Mouse (Mus musculus): ENCODE results near the gene Khk. TPM values are rescaled to one million over a fixed set of nuclear protein-coding genes. Genes with fewer than 3 reads are reported as not detected.
A peak's percentile ranks its signal among the peaks of the same experiment; 100 is the strongest.

Gene Khk
- total RNA-seq, 2 experiments from 2014 or later = 15.1 to 15.9 TPM

- intact Hi-C loops (cut with DNase I) = no loop called here
Measured at GRCm38 (mm10) chr5:30910481-30910880, 10.8 kb upstream of the Khk start.

DNA sequence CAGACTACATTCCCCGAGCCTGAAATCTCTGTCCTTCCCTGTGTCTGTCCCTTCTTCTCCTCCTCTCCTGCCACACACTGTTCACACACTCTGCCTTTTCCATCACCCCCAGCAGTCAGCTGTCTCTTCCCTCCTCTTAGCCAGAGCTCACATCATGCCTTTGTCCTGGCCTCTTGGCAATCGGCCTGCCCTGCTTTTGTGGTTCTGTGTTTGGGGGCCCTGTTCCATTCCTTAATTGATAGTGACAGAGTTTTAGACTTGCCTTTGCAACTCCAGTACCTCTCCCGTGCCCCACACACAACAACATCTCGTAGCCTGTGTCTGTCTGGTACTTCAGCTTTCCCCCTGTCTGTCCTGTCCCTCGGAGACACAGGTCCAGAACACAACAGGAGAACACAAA, 9.1 kb upstream of the Khk start:
- DNase-seq (ENCODE audit: low spot score in 2 of 2) = no peak
- intact Hi-C loops (cut with DNase I) = no loop called here

More at GRCm38 (mm10) chr5:30910481-30910880, 10.8 kb upstream of the Khk start:
- no peak for DNase-seq (ENCODE audit: low spot score in 2 of 2)

DNA sequence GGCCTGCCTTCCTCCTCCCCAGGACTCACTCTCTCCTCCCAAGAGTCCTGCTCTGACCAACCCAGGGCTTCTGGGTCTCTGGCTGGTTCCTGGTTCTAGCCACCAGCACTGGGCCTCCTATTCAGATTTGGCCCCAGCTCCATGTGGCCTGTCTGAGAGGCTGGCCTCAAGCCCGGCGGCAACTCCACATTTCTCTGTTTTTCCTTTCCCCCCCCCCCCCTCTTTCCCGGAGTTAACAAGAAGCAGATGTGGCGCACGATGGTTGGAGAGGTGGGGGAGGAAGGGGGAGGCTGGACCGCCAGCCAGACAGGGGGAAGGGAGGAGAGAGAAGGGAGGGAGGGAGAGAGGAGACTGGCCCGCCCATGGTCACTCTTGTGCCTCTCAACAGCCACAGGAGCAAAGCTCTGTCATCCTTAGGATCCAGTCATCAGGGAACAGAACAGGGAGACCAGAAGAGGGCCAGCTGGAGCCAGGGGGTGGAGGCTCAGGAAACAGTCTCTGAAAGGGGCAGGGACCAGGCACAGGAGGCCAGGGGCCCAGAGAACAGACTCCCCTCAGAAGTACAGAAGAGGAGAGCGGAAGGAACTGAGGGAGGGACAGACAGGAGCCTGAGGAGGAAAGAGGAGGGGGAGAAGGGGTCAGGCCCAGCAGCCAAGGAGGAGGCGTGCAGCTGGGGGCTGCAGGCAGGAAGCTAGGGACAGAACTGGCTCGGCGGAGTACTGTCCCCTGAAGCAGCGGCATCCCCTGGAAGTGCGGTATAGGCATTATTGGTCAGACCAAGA, 8.0 kb upstream of the Khk start, which contains the start of gene Emilin1:
Gene Emilin1 (plus strand): TSS at position 343 of the 782 bp plus-strand sequence.
- no peak for DNase-seq (ENCODE audit: low spot score in 2 of 2)
- intact Hi-C loops (cut with DNase I) = no loop called here

GRCm38 (mm10) chr5:30914101-30914635, 7.1 kb upstream of the Khk start:
- DNase-seq (ENCODE audit: low spot score in 2 of 2) = no peak
- intact Hi-C loops (cut with DNase I) = no loop called here

DNA sequence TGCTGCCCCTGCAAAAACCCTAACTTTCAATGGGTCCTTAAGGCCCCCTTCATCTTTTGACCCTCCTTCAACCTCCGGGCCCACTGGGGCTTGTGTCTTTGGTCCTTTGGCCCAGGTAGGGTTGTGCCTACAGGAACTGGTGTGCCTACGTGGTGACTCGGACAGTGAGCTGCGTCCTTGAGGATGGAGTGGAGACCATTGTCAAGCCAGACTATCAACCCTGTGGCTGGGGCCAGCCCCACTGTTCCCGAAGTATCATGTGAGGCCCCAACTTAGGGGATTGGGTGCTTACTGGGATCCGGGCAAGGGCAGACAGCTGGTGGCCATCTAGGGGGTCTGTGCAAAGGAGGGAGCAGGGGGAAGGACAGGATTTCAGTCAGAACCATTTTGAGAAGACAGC, 6.4 kb upstream of the Khk start:
- intact Hi-C loops (cut with DNase I) = no loop called here
- no peak for DNase-seq (ENCODE audit: low spot score in 2 of 2)

GRCm38 (mm10) chr5:30915456-30915855, 5.8 kb upstream of the Khk start:
- no peak for DNase-seq (ENCODE audit: low spot score in 2 of 2)
- intact Hi-C loops (cut with DNase I) = no loop called here

- DNase-seq (ENCODE audit: low spot score in 2 of 2) = peak; percentile 87 to 98
- intact Hi-C loops (cut with DNase I) = loop anchor here (2.0 kb wide), 1 partner anchor 109 kb away; no protein-coding TSS in a partner anchor
Measured at GRCm38 (mm10) chr5:30915974-30916433, 5.2 kb upstream of the Khk start.

DNA sequence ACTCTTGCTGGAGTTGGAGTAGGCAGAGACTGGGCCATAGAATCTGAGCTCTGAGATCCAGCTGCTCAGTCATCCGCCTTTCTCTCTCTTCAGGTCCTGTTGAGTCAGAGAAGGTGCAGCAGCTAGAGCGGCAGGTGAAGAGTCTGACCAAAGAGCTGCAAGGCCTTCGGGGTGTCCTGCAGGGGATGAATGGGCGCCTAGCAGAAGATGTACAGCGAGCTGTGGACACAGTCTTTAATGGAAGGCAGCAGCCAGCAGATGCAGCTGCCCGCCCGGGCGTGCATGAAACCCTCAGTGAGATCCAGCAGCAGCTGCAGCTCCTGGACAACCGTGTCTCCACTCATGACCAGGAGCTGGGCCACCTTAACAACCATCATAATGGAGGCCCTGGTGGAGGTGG, 4.4 kb upstream of the Khk start:
- no peak for DNase-seq (ENCODE audit: low spot score in 2 of 2)
- intact Hi-C loops (cut with DNase I) = loop anchor here (2.0 kb wide), 1 partner anchor 110 kb away; no protein-coding TSS in a partner anchor

DNA sequence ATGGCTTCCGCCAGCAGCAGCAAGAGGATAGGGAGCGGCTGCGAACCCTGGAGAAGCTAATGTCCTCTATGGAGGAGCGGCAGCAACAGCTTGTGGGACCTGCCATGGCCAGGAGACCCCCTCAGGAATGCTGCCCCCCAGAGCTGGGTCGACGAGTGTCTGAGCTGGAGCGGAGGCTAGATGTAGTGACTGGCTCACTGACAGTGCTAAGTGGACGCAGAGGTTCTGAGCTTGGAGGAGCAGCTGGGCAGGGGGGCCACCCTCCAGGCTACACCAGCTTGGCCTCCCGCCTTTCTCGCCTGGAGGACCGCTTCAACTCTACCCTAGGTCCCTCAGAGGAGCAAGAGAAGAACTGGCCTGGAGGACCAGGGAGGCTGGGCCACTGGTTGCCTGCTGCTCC, 3.9 kb upstream of the Khk start:
- no peak for DNase-seq (ENCODE audit: low spot score in 2 of 2)
- intact Hi-C loops (cut with DNase I) = loop anchor here (2.0 kb wide), 1 partner anchor 111 kb away; no protein-coding TSS in a partner anchor

GRCm38 (mm10) chr5:30917891-30918670, 3.1 kb upstream of the Khk start:
- intact Hi-C loops (cut with DNase I) = loop anchor here (2.0 kb wide), 1 partner anchor 111 kb away; no protein-coding TSS in a partner anchor
- DNase-seq (ENCODE audit: low spot score in 2 of 2) = no peak

DNA sequence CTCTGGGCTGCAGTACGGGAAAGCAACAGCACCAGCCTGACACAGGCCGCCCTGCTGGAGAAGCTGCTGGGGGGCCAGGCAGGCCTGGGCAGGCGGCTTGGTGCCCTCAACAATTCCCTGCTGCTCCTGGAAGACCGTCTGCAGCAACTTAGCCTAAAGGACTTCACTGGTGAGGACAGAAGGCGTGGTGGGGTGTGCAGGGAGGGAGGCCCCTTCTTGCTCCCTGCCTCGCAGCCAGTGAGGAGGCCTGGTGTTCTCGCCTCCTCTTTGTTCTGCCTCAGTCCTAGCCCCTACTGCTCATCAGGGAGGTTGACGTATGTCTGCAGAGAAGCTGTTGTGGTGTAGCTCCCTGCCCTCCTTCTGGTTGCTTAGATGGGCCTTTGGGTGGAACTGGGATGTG, 2.5 kb upstream of the Khk start:
- DNase-seq (ENCODE audit: low spot score in 2 of 2) = no peak
- intact Hi-C loops (cut with DNase I) = no loop called here

GRCm38 (mm10) chr5:30919831-30920614, 1.2 kb upstream of the Khk start:
- intact Hi-C loops (cut with DNase I) = no loop called here
- DNase-seq (ENCODE audit: low spot score in 2 of 2) = no peak

DNA sequence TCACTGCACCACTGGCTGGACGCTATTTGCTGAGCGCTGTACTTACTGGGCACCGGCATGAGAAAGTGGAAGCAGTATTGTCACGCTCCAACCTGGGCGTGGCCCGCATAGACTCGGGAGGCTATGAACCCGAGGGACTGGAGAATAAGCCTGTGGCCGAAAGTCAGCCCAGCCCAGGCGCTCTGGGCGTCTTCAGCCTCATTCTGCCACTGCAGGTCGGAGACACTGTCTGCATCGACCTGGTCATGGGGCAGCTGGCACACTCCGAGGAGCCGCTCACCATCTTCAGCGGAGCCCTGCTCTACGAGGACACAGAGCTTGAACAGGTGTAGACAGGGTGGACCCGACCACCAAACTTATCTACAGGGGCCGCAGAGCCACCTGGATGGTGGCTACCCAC, 610 bp upstream of the Khk start:
- intact Hi-C loops (cut with DNase I) = no loop called here
- DNase-seq (ENCODE audit: low spot score in 2 of 2) = no peak

DNA sequence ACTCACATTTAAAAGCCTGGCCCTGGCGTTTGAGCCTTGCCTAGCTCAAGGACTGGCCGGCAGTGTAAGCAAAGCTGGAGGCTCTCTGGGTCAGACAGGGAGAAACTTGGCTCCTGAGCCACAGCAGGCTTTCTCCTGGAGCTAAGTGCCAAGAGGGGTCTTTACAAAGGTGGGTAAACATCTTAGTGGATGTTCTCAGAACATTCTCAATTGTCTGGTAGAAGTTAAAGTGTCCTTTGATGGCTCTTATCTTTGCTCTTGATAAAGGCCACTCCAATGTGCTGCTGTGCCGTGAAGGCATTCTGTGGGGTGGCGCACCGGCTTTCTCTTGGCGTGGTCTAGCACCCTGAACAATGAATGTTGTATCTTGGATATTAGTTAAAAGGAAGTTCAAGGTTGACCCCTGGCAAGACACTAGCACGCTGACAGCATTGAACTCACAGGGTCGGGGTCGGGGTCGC, 1.4 kb downstream of the Khk start:
- DNase-seq (ENCODE audit: low spot score in 2 of 2) = no peak
- intact Hi-C loops (cut with DNase I) = no loop called here

DNA sequence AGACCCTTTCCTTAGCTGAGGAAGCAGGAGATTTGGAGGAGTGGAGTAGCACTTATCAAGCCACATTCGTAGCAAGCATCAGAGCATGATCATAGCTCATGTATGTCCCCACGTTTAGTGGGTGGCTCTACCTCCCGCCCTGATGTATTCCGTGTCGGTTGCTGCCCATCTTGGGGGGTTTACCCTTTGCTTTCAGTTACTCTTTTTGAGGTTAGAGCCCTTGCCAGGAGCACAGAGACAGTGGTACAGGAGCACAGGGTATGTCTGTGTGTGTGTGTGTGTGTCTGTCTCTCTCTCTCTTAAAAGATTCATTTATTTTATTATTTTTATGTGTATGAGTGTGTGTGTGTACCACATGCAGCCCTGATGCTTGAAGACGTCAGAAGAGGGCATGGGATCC, 1.9 kb downstream of the Khk start:
- intact Hi-C loops (cut with DNase I) = no loop called here
- no peak for DNase-seq (ENCODE audit: low spot score in 2 of 2)

- intact Hi-C loops (cut with DNase I) = no loop called here
- no peak for DNase-seq (ENCODE audit: low spot score in 2 of 2)
Measured at GRCm38 (mm10) chr5:30924614-30925013, 3.4 kb downstream of the Khk start.

DNA sequence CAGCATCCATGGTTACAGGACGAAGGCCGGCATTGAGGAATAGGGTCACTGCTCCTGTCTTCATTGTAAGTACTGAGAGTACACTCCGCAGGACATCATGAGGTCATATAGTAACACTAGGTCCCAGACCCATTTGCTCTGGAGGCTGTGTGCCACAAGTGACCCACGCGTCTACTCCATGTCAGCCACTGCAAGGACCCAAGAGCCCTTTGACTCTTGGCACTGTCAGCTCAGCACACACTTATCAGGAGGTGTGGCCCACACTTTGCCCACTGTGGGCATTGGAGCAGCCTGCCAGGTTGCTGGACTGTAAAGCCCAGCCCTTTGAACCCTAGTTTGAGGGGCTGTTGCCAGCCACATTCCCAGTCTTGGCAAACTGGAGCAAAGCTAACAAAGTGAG, 4.0 kb downstream of the Khk start:
- intact Hi-C loops (cut with DNase I) = no loop called here
- no peak for DNase-seq (ENCODE audit: low spot score in 2 of 2)

DNA sequence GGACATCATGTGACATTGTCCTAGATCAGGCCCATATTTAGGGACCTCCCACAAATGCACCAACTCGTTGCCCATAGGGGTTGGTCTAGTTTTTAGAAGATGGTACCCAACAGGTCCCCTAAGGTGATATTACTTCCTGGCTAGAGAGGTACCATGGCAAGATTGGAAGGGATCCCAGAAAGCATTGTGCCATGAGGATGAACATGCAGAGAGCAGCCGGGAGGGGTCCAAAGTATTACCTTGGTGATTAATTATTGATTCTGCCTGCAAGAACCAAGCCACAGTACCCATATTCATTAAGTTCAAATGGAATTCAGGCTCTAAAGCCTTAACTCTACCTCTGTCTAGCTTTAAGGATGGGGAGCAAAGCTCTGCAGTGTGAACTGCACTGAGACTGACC, 4.8 kb downstream of the Khk start:
- intact Hi-C loops (cut with DNase I) = no loop called here

DNA sequence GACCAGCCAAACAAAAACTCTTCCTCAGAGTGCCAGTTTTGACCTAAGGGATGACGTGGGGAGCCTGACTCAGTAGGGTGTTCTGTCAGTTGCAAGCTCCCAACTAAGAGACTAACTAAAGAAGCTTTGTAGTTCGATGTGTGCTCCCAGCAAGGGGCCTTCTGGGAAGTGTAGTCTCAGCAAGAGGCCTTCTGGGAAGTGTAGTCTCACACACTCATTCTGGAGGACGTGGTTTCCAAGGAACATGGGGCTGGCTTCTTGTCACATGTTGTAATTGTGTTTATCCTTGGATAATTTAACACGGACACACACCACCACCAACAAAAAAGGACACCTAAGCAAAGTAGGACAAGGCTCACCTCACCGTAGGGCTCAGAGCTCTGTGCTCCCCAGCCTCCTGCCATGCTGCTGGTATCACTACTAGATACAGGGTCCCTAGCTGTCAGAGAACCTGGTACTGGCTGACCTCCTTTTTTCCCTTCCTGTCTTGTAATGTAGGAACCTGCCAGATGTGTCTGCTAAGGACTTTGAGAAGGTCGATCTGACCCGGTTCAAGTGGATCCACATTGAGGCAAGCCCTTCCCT, 6.8 kb downstream of the Khk start:
- peak; percentile 65 to 75 for DNase-seq (ENCODE audit: low spot score in 2 of 2)

More for the DNA sequence above, 4.8 kb downstream of the Khk start:
- DNase-seq (ENCODE audit: low spot score in 2 of 2) = no peak

More for the DNA sequence above, 6.8 kb downstream of the Khk start:
- intact Hi-C loops (cut with DNase I) = no loop called here

All from left cerebral cortex, postnatal 25 days (tissue).